Mouse (Mus musculus): ENCODE measurements at regions not wholly inside any gene's neighbourhood (a gene's known extent, or its start where the extent isn't known, plus 50 kb on each side); places are given as distances from the start of the nearest gene placed in this dataset.

DNA sequence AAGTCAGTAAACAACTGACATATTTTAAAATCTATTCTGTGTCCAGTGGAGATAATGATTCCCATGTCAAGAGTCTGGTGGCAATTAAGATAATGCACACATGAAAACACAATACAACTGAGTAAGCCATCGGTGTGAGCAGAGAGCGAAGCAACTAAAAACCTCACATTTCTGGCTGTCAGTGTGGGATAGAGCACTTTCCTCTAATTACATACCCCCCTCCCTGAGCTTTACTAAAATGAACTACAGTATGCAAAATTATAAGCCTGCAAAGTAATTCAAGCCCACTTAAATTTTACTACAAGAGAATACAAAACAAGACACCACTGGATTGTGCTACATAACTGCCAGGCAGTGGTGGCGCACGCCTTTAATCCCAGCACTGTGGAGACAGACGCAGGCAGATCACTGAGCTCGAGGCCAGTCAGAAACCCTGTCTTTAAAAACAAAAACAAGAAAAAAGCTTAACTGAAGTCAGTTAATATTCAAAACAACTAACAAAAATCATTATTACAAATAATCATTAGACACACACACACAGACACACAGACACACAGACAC lies 104.8 kb downstream of the Enkur start:
- TF ChIP-seq CTCF (IDR thresholded peaks at IDR 0.05; ENCODE audit: low read depth, low read length), result no peak
- no peak for TF ChIP-seq POLR2A (IDR thresholded peaks at IDR 0.05; ENCODE audit: extremely low read depth, insufficient read depth, low read length)

Measured in liver, adult 2 months (tissue).